Mouse (Mus musculus) CD8-positive naive resting alpha-beta T cell, adult 2 months (primary cell): Measurements from ENCODE around the gene Ppfia3.
"Not testable (repeated sequence)": the region's sequence is repeated elsewhere in the genome, so short reads cannot be mapped to it uniquely, and the experiment has no call there.

Source experiments
- DNase-seq, 2 experiments: peaks; one replicate each; pipeline ENCODE4 v3.0.0; 2022; ENCODE audit warnings: low read depth in 2 of 2, low spot score in 2 of 2

The Ppfia3 gene

DNA sequence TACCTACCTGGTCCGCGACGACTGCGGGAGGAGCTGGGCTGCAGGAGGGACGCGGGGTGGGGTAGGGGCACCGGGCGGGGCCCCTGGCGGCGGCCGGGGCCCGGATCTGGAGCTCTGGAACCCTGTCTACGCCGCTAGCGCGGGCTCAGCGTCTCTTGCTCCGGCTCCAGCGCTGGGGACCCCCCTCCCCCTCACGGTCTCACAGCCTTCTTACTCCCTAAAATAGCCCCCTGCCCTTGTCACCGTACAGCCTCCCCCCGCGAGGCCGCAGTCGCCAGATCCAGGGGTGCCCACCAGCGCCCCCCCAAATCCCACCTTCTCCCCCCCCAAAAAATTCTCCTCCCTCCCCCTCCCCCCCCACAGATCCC, at the start of gene Ppfia3:
TSS of gene Ppfia3 (minus strand) at position 368 of the 368 bp plus-strand sequence.
- DNase-seq: no peak

DNA sequence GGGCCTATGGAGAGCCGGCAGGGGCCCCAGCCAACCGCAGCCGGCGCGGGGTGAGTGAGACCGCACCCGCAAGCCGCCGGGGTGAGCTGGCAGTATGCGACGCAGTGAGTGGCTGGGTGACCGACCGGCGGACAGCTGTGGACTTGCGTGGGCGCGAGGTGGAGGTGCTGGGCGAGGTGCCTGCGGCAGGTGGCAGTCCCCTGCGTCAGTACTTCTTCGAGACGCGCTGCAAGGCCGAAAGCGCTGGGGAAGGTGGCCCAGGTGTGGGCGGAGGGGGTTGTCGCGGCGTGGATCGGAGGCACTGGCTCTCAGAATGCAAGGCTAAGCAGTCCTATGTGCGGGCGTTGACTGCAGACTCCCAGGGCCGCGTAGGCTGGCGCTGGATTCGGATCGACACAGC, 48.8 kb upstream of the Ppfia3 start:
- no peak for DNase-seq

DNA sequence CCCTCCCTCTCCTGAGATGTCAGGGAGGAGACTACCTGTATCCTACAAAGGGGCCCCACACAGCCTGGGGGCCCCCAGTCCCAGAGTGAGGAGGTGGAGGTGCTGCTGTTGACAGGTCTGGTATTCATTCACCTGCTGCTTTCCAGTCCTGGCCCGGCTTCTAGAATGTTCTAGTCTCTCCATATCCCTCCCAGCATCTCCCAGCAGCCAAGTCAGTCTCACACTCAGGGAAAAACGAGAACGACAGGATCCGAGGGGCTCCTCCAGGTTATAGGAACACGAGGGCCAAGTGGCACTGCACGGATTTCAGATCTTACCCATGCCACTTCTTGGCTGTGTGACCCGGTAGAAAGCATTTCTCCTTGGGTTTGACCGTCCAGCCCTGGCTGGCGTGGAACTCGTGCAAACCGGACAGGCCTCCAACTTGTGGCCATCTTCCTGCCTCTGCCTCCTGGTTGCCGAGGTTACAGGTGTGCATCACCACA, 48.0 kb upstream of the Ppfia3 start:
- no peak for DNase-seq

DNA sequence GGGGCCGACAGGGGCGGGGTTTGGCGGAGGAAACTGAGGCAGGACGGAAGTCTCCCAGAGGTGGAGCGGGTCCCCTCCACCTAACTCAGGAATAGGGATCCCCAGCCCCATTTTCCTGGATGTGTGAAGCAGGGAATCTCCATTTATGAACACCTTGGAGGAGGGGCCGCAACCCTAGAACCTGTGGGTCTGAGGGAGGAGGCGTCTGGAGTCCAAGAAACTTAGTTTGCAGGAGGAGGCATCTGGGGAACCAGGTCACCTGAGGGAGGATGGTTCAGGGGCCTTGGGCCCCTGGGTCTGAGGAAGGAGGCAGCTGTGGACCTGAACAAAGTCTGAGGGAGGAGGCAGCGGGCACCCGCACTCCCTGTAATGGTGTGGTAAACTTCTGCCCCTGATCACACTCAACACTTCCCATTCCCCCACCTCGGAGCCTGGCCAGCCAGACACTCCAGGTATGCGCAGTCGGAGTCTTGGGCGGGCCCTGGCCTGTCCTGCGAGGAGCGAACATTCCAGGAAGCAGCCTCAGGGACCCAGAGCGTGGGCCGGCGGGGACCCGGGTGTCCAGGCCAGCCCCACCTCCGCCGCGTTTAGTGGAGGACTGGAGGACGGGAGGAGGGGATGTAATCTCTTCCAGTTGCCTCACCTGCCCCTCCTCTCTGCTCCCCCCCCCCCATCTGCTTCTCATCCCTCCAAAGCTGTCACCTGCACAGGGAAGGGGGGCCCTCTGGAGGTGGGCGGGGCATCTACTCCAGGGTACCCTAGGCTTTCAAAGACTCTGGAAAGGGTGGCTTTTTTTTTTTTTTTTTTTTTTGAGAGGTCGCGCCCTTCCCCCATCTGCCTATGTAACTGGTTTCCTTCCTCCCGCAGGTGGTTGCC, 47.3 kb upstream of the Ppfia3 start:
- no peak for DNase-seq

DNA sequence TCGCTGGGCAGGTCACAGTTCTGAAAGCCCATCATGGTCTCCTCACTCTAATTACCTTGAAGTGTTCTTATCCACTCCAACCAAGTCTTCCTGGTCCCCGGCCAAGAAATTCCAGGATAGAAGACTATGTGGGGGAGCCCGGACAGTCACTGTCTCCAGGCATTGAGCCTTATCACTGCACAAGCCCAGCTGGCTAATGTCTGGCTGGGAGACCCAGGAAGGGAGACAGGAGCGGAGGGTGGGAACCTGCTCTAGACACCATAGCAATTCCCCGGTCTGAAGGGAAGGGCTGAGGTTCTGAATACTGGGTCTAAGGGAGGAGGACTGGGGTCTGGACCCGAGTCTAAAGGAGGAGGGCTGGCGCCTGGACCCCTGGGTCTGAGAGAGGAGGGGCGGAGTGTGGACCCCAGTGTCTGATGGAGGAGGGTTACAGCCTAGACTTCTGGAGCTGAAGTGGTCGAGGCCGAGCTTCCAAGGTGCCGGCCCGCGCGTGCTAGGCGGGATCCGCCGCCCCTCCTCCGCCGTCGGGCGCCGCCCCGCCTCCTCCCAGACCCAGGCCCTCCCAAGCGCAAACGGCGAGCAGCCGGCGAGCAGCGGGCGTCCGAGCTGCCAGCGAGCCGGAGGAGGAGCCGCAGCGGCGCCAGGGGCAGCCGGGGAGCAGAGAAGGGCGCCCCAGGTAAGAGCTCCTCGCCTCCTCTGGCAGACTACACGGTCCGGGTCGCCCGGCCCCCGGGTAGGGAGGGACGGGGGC, 46.5 kb upstream of the Ppfia3 start, which contains the start of gene Ntf5:
TSS of gene Ntf5 (plus strand) at position 583 of the 751 bp plus-strand sequence.
- DNase-seq: no peak

DNA sequence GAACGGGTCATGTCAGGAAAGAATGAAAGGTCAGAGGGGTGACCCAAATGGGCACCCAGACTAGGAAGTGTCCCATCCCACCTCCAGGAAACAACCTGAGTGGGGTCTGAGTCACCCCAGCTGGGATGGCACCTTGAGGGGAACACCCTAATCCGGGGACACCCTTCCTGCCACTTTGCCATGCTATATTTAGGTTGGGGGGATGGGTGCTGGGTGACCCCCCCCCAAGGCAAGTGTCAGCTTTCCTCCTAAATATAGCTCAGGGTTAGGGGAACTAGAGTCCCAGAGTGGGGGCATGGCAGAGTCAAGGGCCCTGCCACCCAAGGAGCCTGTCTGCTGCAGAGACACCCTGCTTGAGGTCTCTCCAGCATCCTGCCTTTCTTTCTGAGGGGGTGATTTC, 45.6 kb upstream of the Ppfia3 start:
- no peak for DNase-seq

DNA sequence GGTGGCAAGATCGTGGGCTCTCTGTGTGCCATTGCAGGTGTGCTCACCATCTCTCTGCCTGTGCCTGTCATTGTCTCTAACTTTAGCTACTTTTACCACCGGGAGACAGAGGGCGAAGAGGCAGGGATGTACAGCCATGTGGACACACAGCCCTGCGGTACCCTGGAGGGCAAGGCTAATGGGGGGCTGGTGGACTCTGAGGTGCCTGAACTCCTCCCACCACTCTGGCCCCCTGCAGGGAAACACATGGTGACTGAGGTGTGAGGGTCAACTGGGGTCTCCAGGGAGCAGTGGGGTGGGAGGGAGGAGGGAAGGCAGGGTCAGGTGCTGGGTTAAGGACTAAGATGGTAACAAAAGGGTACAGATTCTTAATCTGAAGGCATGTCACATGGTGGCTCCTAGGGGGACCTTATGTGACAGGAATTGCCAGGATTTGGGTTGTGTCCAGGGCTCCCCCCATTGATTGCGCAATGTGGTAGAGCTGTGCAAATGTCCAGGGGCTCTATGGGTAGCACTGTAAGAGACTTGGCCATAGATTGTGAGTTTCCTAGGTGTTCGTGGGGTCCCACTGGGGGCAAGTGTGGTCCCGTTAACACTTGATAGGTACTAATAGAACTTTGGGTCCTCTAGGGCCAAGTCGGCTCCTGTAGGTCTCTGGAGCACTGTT, 42.8 kb upstream of the Ppfia3 start:
- DNase-seq: no peak

DNA sequence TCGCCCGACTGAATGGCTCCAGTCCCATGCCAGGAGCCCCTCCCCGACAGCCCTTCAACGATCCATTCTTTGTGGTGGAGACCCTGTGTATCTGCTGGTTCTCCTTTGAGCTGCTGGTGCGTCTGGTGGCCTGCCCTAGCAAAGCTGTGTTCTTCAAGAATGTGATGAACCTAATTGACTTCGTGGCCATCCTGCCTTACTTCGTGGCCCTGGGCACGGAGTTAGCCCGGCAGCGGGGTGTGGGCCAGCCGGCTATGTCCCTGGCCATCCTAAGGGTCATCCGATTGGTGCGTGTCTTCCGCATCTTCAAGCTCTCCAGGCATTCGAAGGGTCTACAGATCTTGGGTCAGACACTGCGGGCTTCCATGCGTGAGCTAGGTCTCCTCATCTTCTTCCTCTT, 42.1 kb upstream of the Ppfia3 start:
- no peak for DNase-seq

DNA sequence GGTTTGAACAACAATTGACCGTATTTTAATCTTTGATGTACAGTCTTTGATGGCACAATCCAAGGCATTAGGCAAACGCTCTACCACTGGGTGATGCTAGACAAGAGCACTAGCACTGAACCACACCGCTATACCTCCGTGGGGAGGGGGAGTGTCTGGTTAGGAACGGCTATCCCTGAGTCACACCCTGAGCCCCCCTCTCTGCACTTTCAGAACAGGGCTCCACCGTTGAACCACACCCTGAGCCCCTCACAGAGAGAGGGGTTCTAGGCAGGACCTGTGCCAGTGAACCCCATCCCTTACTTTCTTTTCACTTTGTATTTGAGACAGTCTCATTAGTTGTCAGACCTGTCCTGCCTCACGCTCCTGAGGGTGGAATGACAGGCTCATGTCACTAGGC, 41.5 kb upstream of the Ppfia3 start:
- DNase-seq: no peak

DNA sequence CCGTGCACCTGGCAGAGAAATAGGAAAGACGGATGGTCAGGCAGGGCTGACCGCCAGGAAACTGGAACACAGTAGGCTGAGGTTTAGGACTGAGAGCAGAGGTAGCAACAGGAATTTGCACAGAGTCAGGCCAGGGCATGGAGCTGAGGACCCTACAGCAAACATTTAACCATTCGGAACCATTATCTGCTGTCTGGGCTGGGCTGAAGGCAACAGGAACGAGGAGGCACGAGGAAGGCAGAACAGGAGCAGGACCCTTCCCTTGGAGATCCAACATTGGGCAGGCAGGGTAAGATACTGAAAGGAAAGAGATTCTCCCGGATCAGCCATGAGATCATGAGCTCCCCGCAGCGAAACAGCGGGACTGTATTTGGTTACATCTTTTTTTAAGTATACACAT, 41.0 kb upstream of the Ppfia3 start:
- no peak for DNase-seq

DNA sequence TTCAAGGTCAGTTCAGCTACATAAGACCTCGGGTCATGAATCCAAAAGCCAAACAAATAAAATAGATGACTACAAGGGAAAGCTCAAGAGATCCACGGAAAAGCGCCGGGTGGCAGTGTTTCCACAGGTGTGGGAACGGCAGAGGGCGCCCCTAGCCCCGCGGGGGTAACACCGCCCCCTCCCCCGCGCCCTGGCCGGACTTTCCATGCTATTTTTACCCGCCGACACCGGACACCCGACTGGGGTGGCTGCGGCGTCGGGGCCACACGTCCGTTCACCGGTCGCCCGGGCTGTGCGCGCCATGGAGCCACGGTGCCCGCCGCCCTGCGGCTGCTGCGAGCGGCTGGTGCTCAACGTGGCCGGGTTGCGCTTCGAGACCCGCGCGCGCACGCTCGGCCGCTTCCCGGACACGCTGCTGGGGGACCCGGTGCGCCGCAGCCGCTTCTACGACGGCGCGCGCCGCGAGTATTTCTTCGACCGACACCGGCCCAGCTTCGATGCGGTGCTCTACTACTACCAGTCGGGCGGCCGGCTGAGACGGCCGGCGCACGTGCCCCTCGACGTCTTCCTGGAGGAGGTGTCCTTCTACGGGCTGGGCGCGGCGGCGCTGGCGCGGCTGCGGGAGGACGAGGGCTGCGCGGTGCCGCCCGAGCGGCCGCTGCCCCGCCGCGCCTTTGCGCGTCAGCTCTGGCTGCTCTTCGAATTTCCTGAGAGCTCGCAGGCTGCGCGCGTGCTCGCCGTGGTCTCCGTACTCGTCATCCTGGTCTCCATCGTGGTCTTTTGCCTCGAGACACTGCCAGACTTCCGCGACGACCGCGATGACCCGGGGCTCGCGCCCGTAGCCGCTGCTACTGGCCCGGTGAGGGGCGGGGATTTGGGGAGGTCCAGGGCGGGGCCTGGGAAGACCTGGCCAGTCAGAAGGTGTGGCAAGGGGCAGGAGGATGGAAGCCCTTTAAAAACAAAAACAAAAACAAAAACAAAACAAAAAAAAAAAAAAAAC, 39.6 kb upstream of the Ppfia3 start:
- DNase-seq: no peak

DNA sequence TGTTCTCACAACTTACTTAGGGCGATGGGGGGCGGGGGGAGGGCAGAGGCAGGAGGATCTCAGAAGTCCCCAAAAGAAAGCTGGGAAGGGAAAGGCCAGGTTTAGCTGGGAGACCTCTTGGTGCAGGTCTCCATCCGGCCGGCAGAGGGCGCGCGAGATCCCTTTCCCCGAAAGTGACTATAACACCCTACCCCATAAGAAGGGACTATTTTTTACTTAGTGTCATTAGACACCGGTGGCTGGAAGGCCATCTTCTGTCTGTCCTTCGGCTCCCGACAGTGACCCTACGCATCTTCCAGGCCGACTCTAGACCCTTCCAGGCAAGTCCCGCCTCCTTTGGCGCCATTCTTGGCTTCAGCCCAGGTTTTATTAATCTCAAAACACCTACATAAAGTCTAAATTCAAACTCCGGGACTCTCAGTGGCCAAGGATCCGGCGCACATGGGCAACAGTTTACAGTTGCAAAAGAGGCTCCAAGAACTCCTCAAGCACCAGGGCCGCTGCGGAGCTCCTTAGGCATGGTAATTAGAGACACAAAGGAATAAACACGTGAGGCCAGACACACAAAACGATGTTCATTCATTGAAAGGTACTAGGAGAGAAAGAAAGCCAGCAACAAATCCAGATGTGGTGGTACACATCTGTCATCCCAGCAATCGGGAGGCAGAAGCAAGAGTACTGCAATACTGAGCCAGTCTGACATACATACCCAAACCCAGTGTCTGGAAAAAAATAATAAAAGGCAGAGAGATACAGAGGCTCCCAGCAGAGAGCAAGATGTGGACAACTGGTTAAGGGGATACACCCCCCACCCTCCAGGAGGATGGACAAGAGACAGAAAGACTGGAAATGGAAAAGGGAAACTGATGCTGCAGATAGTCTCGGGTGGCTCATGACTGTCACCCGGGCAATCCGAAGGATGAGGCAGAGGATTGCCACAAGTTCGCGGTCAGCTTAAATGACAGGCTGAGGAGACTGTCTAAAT, 38.6 kb upstream of the Ppfia3 start, which contains the start of gene Kcna7:
TSS of gene Kcna7 (plus strand) at position 563 of the 985 bp plus-strand sequence.
- peak; percentile 65 to 66 for DNase-seq

DNA sequence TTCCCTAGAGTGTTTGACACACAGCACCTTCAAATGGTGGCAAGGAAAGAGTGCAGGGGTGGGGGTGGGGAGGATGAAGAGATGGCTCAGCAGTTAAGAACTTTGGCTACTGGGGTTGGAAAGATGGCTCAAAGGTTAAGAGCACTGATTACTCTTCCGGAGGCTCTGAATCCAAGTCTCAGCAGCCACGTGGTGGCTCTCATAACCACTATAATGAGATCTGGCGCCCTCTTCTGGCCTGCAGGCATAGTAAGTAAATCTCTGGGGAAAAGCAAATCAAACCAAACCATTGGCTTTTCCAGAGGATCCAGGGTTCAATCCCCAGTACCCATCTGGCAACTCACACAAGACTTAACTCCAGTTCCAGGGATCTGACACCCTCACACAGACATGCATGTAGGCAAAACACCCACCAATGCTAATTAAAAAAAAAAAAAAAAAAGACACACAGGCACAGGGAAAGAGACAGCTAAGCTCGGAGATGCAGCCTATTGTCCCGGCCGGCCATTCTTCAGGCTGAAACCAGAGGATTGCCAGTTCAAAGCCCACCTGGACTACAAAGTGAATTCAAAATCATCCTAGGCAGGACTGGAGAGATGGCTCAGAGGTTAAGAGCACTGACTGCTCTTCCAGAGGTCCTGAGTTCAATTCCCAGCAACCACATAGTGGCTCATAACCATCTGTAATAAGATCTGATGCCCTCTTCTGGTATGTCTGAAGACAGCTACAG, 36.9 kb upstream of the Ppfia3 start:
- peak; percentile 31 to 62 for DNase-seq

DNA sequence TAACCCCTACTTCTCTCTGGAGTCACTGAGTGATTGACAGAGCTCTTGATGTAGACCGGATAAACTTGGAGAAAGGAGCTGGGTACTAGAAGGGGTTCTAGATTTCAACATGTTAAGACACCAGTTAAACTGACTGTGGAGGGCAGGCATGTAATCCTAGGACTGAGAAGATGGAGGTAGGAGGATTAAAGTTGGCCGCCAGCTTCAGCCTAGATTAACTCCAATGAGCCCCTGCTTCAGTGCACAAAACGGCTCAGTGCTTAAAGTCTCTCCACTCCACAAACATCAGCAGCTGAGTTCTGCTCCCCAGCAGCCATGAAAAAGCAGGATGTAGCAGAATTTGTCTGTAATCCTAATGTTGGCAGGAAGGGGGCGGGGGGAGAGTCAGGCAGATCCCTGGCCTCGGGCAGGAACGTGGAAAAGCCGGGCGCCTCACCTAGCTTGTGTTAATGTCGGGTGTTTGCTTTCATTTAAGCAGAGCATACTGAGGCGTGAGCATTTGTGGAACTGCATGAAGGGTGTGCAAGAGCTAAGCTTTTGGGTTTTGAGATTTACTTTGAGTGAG, 34.8 kb upstream of the Ppfia3 start:
- no peak for DNase-seq

DNA sequence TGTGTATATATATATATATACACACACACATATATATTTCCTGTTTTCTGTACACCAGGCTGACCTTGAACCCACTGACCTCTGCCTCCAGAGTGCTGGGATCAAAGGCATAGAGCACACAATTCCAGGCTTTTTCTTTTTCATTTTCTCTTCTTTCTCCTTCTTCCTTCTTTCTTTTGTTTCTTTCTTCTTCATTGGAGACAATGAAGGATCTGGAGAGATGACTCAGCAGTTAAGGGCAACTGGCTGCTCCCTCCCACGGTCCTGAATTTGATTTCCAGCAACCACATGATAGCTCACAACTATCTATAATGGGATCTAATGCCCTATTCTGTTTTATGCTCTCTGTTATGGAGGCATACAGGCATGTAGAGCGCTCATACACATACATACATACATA, 30.0 kb upstream of the Ppfia3 start:
- DNase-seq: no peak

DNA sequence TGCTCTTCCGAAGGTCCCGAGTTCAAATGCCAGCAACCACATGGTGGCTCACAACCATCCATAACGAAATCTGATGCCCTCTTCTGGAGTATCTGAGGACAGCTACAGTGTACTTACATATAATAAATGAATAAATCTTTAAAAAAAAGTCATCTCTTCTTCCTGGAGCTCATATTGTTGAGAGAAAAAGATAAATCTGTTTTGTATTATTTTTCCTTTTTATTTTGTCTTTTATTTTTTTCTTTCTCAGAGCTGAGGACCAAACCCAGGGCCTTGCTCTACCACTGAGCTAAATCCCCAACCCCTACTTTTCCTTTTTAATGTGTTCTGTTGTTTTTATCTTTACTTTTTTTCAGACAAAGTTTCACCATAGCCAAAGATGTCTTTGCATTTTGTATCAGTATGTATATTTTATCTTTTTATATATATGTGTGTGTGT, 29.5 kb upstream of the Ppfia3 start:
- not testable (repeated sequence) for DNase-seq

DNA sequence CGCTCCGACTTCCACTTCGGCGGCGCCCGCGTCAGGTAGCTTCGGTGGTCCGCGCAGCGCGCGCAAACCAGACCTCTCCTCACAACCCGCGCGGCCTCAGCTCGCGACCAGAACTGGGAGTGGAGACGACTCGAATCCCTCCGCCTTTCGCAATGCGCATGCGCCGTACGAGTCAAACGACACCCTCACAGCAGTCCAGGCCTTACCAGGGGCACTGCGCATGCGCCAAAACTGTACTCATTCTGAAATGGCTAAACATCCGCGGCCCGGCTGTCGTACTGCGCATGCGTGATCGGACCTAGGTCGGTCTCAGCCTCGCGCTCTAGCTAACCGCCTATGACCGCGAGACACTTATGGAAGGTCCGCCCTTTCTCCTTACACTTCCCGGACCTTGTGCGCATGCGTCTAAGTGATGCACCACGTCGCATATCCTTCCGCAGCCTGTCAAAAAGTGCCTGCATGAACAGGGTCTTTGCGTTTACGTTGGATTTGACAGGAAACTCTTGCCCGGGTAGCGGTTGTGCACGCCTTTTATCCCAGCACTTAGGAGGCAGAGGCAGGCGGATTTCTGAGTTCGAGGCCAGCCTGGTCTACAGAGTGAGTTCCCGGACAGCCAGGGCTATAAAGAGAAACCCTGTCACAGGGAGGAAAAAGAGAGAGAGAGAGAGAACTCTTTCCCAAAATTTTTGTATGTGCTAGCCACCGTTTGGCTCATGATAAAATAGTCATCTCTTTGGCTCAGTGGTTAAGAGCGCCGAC, 28.9 kb upstream of the Ppfia3 start, which contains the start of gene Snrnp70:
TSS of gene Snrnp70 (minus strand) at position 165 of the 759 bp plus-strand sequence.
- peak; percentile 99 to 100 for DNase-seq
